Mouse (Mus musculus): ENCODE data around the gene Chgb. TPM values are rescaled to one million over a fixed set of nuclear protein-coding genes. Genes with fewer than 3 reads are reported as not detected.

Chgb gene
- total RNA-seq (2021), result 100 to 1,000 TPM; 293 to 355 TPM

- DNase-seq (ENCODE audit: extremely low spot score in 1 of 2, low spot score in 1 of 2), result no peak
These were observed at the start of gene Chgb for GRCm38 (mm10) chr2:132780978-132781377. Gene Chgb, plus strand, starts transcription at chr2:132781278.

GRCm38 (mm10) chr2:132732940-132733339 lies 48.1 kb upstream of the Chgb start:
- no peak for DNase-seq (ENCODE audit: extremely low spot score in 1 of 2, low spot score in 1 of 2)

DNA sequence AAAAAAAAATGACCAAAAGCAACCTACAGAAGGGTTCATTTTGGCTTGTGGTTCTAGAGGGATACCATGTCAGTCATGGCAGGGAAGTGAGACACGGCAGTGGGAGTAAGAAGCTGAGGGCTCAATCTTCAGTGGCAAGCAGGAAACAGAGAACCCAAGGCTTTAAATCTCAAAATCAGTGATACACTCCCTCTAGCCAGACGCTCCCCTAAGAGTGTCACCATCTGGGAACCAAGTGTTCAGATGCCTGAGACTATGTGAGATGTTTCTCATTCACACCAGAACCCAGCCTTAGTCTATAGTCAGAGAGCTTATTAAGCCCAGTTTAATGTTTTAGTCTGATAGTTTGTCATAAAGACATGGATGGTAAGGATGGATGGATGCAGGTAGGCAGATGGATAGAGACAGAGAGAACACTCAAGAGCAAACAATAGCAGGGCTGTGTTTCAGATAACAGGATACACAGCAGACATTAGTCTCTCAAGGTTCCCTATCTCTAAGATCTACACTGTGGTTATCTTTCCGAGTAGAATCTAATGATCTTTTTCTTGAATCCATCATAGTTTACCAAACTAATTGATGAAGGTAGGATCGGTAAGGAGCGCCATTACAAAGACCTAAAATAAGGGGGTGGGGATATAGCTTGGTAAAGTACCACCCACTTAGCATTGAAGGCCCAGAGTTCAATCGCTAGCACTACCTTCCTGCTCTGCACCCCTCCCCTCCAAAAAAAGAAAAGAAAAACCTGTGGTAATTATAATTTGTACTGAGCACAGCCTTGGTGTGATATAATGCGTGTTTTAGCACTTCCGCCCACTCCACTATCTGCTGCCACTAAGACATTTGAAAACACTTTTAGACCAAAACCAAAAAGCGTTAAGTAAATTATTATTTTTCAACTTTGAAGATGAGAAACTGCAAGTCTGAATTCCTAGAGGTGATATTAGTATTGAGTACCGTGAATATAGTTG lies 47.2 kb upstream of the Chgb start:
- no peak for DNase-seq (ENCODE audit: extremely low spot score in 1 of 2, low spot score in 1 of 2)

GRCm38 (mm10) chr2:132738816-132739432 lies 42.2 kb upstream of the Chgb start:
- no peak for DNase-seq (ENCODE audit: extremely low spot score in 1 of 2, low spot score in 1 of 2)

DNA sequence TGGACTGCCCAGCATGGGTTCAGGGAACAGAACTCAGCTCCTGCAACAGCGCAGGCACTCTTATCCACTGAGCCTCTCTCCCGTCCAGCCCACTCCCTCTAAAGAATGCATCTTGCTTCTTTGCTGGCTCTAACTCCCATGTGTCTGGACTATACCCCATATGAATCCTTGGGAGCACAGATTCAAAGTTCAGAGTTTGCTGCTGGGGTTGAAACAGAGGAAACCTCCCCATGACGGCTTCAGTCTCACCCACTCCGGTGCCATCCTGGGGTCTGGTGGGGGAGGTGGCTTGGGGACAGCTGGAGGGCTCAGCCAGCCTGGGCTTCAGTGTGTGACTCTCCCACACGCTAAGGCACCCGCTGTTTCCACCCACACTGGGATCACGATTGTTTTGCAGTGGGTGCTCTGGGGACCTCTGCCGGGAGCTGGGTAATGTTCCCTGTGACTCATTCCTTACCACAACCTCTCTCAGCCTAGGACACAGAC lies 39.2 kb upstream of the Chgb start:
- DNase-seq (ENCODE audit: extremely low spot score in 1 of 2, low spot score in 1 of 2), result peak; percentile 23 to 36

DNA sequence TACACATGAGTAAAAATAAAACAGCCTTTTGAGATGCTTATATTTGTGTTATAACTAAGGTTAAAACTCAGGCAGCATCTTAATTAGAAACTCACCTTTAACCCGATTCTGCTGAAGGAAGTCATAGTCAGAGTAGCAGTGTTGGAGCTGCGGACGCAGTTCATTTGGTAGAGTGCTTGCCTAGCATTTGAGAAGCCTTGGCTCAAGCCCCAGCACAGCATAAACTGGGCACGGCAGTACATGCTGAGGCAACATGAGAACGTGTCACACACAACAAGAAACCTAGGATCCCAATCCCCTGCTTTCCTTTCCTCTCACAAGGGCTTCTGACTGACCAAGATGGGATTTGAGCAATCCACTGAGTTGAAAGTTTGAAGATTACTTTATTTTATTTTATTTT lies 36.2 kb upstream of the Chgb start:
- no peak for DNase-seq (ENCODE audit: extremely low spot score in 1 of 2, low spot score in 1 of 2)

GRCm38 (mm10) chr2:132746108-132746507 lies 35.0 kb upstream of the Chgb start:
- DNase-seq (ENCODE audit: extremely low spot score in 1 of 2, low spot score in 1 of 2), result no peak

- no peak for DNase-seq (ENCODE audit: extremely low spot score in 1 of 2, low spot score in 1 of 2)
These were observed 30.4 kb upstream of the Chgb start for GRCm38 (mm10) chr2:132750726-132751125.

DNA sequence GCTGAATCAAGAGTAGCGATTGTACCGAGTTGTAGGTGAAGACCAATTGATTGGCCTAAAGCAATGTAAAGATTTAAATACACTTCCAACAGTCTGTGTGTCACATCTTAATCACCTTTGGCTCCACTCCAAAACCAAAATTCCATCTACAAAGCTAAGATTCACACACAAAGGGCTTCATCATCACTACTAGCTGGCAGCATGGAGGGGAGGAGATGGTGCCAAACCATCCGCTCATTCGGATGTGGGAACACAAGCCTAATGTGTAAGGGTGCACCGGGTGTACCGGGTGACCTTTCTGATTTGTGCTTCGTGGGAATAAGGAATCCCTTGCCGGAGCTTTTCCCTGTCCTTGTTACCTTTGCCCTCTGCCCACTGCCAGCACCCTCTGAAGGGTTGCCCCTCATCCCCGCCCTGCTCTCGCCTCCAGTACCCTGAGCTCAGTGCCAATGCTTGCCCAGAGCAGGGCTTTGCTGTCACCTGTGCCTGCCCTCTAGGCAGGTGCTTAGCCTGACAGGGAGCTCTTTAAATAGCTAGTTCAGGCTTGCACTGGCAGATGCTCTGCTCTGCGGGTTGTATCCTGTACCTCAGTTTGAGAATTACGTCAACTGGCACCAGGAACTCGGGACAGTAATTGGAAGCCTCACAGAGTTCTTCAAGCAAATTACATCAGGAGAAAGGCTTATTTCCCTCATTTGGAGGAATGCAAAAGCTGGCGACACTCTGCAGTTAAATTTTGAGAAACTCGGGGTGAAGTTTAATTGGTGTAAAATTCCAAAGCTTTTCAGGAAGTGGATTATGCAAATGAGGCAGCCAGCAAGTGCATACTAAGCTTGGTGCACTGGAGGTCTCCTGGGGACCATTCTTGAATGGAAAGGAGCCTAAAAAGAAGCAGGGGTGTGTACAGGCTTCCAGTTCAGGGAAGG lies 29.7 kb upstream of the Chgb start:
- DNase-seq (ENCODE audit: extremely low spot score in 1 of 2, low spot score in 1 of 2), result no peak

GRCm38 (mm10) chr2:132752398-132752797 lies 28.7 kb upstream of the Chgb start:
- no peak for DNase-seq (ENCODE audit: extremely low spot score in 1 of 2, low spot score in 1 of 2)

DNA sequence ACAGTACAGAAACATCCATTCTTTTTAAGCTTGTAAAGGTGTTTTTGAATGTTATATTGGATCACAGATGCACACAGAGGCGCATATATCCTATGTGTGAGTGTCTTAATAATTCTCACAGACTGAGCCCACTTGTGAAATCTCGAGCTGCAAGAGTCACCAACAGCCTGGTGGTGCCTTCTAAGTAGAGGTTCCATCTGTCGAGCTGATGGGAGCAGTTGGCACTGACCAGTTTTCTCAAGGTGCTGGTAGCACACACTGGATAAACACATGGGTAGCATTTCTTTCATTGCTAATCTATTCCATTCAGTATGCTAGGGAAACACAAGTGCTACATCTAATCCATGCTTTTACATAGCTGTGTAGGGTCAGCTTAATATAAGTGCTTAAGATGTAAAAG lies 27.9 kb upstream of the Chgb start:
- DNase-seq (ENCODE audit: extremely low spot score in 1 of 2, low spot score in 1 of 2), result no peak

DNA sequence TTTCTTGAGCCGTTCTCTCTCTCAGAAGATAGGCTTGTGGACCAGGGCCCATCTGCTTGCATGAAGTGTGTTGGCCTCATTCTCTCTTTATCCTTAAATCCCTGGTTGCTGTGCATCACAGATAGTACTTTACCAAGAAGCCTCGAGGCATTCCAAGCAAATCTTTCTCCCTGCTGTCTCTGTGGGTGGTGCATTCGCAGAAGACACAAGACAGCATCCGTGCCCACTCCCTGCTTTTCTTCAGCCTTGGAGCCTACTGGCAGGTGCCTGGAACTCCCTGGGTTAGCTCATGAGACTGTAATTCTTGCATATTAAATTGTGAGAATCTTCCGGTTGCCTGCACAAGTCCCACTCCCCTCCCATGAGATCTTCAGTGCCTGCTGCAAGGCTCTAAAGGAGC lies 23.2 kb upstream of the Chgb start:
- DNase-seq (ENCODE audit: extremely low spot score in 1 of 2, low spot score in 1 of 2), result no peak

DNA sequence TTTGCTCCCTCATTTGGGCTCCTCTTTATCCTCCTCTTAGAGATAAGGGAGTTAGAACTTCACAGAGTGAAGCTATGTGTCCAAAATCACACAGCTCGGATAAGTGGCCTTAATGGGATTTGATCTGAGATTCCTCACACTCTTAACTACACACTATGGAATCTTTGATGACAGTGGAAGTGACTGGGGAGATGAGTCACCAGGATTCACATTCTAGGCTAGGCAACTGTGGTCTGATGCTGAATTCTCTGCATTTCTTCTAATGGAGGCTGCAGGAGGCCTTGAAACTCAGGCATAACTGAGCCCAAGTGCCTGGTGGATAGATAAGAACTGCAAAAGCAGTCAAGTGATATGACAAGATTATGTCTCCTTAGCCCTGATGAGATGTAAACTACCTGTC lies 10.3 kb upstream of the Chgb start:
- no peak for DNase-seq (ENCODE audit: extremely low spot score in 1 of 2, low spot score in 1 of 2)

GRCm38 (mm10) chr2:132781439-132782068 lies 476 bp downstream of the Chgb start:
- DNase-seq (ENCODE audit: extremely low spot score in 1 of 2, low spot score in 1 of 2), result peak; percentile 77 to 80

DNA sequence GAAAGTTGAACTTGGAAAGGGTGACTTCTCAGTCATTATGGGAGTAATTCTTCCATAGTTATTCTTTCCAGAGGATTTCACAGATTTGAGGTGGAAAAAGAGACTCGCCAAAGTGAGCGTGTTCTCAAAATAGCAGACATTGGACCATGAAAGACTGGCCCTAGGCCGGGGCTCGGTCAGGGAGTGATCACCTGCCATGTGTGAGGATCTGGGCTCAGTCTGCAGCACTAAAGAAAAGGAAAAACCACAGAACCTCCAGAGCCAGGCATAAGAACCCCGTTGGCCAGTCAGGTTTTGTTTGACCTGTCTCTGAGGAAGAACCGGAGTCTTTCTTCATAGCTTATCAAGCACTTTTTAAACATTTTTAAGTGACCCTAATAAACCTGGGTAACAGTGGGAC lies 3.0 kb downstream of the Chgb start:
- no peak for DNase-seq (ENCODE audit: extremely low spot score in 1 of 2, low spot score in 1 of 2)

DNA sequence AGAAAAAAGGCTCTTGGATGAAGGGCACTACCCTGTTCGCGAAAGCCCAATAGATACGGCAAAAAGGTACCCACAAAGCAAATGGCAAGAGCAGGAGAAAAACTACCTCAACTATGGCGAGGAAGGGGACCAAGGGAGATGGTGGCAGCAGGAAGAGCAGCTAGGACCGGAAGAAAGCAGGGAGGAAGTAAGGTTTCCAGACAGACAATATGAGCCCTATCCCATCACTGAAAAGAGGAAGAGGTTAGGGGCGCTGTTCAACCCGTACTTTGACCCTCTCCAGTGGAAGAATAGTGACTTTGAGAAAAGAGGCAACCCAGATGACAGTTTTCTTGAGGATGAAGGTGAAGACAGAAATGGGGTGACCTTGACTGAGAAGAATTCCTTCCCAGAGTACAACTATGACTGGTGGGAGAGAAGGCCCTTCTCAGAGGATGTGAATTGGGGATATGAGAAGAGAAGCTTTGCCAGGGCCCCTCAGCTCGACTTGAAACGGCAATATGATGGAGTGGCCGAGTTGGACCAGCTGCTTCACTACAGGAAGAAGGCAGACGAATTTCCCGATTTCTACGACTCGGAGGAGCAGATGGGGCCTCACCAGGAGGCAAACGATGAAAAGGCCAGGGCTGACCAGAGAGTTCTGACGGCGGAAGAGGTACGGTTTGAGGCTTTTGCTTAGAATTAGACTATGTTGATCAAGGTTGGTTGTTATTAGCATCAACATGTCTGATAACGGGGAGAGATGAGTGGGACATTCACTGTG lies 12.5 kb downstream of the Chgb start:
- no peak for DNase-seq (ENCODE audit: extremely low spot score in 1 of 2, low spot score in 1 of 2)

GRCm38 (mm10) chr2:132794204-132794586 lies 13.1 kb downstream of the Chgb start:
- DNase-seq (ENCODE audit: extremely low spot score in 1 of 2, low spot score in 1 of 2), result no peak

DNA sequence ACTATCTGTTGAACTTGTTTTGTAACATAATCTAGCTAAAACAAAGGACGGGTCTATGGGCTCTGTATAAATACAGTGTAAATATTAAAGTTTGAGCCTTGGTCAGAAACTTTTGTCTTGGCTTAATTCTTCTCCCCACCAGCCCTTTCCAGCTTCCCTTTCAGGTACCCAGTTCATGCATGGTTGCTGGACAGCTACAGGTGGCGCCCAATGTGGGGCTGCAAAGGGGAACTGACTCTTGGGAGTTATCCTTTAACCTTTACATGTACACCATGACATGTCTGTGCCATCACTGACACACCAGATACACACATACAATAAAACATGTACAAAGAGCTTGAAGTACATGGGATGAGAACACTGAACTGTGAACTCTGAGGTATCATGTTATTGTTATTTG lies 21.9 kb downstream of the Chgb start:
- no peak for DNase-seq (ENCODE audit: extremely low spot score in 1 of 2, low spot score in 1 of 2)

GRCm38 (mm10) chr2:132815608-132816314 lies 34.7 kb downstream of the Chgb start, which contains the start of the genes Trmt6 and Mcm8:
Gene Trmt6, minus strand, starts transcription at chr2:132816055.
Gene Mcm8, plus strand, starts transcription at chr2:132816141.
- peak; percentile 74 to 76 for DNase-seq (ENCODE audit: extremely low spot score in 1 of 2, low spot score in 1 of 2)

Data from layer of hippocampus, postnatal 25 days (tissue).